Mouse (Mus musculus): ENCODE results near the gene Exosc8.

GRCm38 (mm10) chr3:54775989-54776631, 40.9 kb upstream of the Exosc8 start:
- no peak for TF ChIP-seq GATA1 (IDR thresholded peaks at IDR 0.05; ENCODE audit: low read length)
- TF ChIP-seq TAL1 (IDR thresholded peaks at IDR 0.05; ENCODE audit: low read length), result no peak
